Mouse (Mus musculus) limb, embryonic 14.5 days (tissue): Measurements from ENCODE around the gene Snta1. TPM values are rescaled to one million over a fixed set of nuclear protein-coding genes. Genes with fewer than 3 reads are reported as not detected.
A peak's percentile ranks its signal among the peaks of the same experiment; 100 is the strongest.

Source experiments
- ATAC-seq: fragments of 200-750 bp; cut with Nextera tagmentation; 2 replicates; pipeline ENCODE4 v1.8.0; 2017; ENCODE audit warnings: low read depth, moderate number of reproducible peaks, moderate TSS enrichment; ENCODE audit not compliant: low FRiP score
- DNase-seq: peaks from one replicate; pipeline ENCODE4 v3.0.0-alpha.2; 2015; ENCODE audit warnings: low spot score
- H3K27ac ChIP-seq: fragments of 300-500 bp; sonication (generic); replicated peaks from 2 replicates; pipeline ENCODE4 v1.5.1; 2014; ENCODE audit warnings: low read depth, mild to moderate bottlenecking, low read length, moderate library complexity, mixed read lengths
- H3K27me3 ChIP-seq: fragments of 300-500 bp; sonication (generic); 2 replicates; pipeline ENCODE4 v1.6.1; 2014; ENCODE audit warnings: low read length, mixed read lengths; ENCODE audit not compliant: control insufficient read depth, insufficient read depth
- H3K36me3 ChIP-seq: fragments of 300-500 bp; sonication (generic); 2 replicates; pipeline ENCODE4 v1.6.1; 2014; ENCODE audit warnings: mild to moderate bottlenecking, low read length, moderate library complexity, mixed read lengths; ENCODE audit not compliant: control insufficient read depth, insufficient read depth
- H3K4me1 ChIP-seq: fragments of 300-500 bp; sonication (generic); 2 replicates; pipeline ENCODE4 v1.6.1; 2014; ENCODE audit warnings: antibody characterized with exemption, low read length, mixed read lengths; ENCODE audit not compliant: control insufficient read depth, insufficient read depth
- H3K4me2 ChIP-seq: fragments of 300-500 bp; sonication (generic); replicated peaks from 2 replicates; pipeline ENCODE4 v1.6.1; 2014; ENCODE audit warnings: low read depth, mild to moderate bottlenecking, low read length, moderate library complexity; ENCODE audit not compliant: severe bottlenecking
- H3K4me3 ChIP-seq: fragments of 300-500 bp; sonication (generic); replicated peaks from 2 replicates; pipeline ENCODE4 v1.5.1; 2014; ENCODE audit warnings: low read length
- H3K9ac ChIP-seq: fragments of 300-500 bp; sonication (generic); 2 replicates; pipeline ENCODE4 v1.6.1; 2014; ENCODE audit warnings: mild to moderate bottlenecking, low read depth, low read length, moderate library complexity; ENCODE audit not compliant: severe bottlenecking
- H3K9me3 ChIP-seq: fragments of 300-500 bp; sonication (generic); 2 replicates; pipeline ENCODE4 v1.6.1; 2016; ENCODE audit warnings: low read length; ENCODE audit not compliant: control insufficient read depth
- POLR2A ChIP-seq: fragments of 200-500 bp; IDR thresholded peaks from 2 replicates; pipeline ENCODE4 v1.8.0; 2012; ENCODE audit warnings: inconsistent platforms, mild to moderate bottlenecking, moderate library complexity, borderline replicate concordance; ENCODE audit not compliant: insufficient read depth, insufficient read length; ENCODE audit errors: extremely low read depth
- WGBS: fragments of 180-500 bp; shearing (Covaris S2); extraction: QIAGEN DNeasy Blood & Tissue Kit; methylation state at CpG from one replicate; pipeline ENCODE4 v1.1.7; 2014; 5-methylcytosine and 5-hydroxymethylcytosine counted together
- polyA plus RNA-seq, 2 experiments: library from polyadenylated mRNA; depleted of rRNA in 1 of 2; stranded (reverse) in 1 of 2; unstranded in 1 of 2; fragments of >200 nt; fragmentation: Nextera tagmentation in 1 of 2; extraction: Ambion mirVana in 1 of 2; gene quantifications; 2 replicates each; pipeline versions ENCODE4 v1.2.1 to v1.2.3; 2012 to 2014

Gene Snta1
- polyA plus RNA-seq, 2 experiments = 5.2 to 11.0 TPM

- Histone ChIP-seq H3K27me3 (no peaks in the 10 kb centered on the region), H3K4me1 (no peaks in the 10 kb centered on the region), H3K9ac (no peak overlapping the region), H3K36me3 (no peaks in the 10 kb centered on the region), H3K4me3 (no peak overlapping the region), H3K27ac (0 out of 2 replicates have a peak overlapping the region, but pooled peaks have one; percentile 8), H3K9me3 (no peaks in the 10 kb centered on the region), H3K4me2 (no peak overlapping the region)
- DNase-seq (peak; percentile 44), ATAC-seq (peak; percentile 37)
- WGBS = 70% methylated on average over 11 of the region's 11 CpGs
- no peak for TF ChIP-seq POLR2A
These were observed 17.5 kb downstream of the Snta1 start for GRCm38 (mm10) chr2:154390180-154390964.

GRCm38 (mm10) chr2:154379103-154379502 lies 28.8 kb downstream of the Snta1 start:
- no peak for TF ChIP-seq POLR2A
- H3K9me3 ChIP-seq = no peaks in the 10 kb centered on the region
- no peak overlapping the region for H3K4me3 ChIP-seq
- H3K27me3 ChIP-seq = no peaks in the 10 kb centered on the region
- DNase-seq = no peak
- WGBS = 80% methylated on average over 7 of the region's 7 CpGs
- H3K27ac ChIP-seq = no peak overlapping the region
- no peaks in the 10 kb centered on the region; the same call in 1 of the 2 replicates for H3K36me3 ChIP-seq
- no peak overlapping the region for H3K9ac ChIP-seq
- H3K4me1 ChIP-seq = no peaks in the 10 kb centered on the region
- H3K4me2 ChIP-seq = no peak overlapping the region
- no peak for ATAC-seq

DNA sequence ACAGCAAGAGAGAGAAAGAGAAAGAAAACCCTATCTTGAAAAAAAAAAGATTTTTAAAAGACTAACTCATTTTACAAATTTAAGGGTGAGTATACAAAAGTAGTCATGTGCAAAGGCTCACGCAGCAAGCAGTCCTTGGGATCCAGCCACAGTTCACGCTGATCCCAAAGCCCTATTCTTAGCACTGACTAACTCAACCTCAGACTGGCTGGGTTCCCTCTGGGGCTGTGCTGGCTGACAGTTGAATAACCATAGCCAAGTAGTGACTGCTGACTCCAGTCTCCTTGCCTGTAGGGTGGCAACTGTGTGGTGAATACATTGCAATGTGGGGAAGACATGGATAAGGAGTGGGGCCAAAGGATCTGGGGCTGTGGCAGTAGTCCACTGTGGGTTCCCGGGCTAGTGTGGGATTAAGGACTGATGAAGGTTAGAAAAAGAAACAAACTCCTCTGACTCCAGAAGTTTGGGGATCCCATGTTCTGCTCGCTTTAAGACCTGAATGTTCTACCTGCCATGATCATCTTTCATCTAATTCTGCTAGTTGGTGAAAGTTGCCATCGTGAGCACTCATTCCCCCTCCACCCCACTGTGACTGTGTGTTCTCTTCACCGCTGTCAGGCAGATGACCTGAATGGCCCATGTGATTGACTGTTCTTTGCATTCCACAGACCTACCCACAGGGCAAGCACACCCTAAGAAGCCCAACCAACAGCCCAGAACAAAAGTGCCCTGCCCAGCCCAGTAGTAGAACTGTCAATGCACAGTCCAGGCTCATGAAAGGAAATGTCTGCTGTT lies 32.9 kb downstream of the Snta1 start:
- no peak overlapping the region for H3K4me3 ChIP-seq
- DNase-seq (no peak), ATAC-seq (no peak)
- H3K4me2 ChIP-seq = no peak overlapping the region
- H3K27me3 ChIP-seq = no peaks in the 10 kb centered on the region
- H3K36me3 ChIP-seq = no peaks in the 10 kb centered on the region
- no peaks in the 10 kb centered on the region for H3K4me1 ChIP-seq
- TF ChIP-seq POLR2A = no peak
- no peak overlapping the region for H3K27ac ChIP-seq
- 80% methylated on average over 6 of the region's 6 CpGs for WGBS
- no peaks in the 10 kb centered on the region for H3K9me3 ChIP-seq
- H3K9ac ChIP-seq = no peak overlapping the region

DNA sequence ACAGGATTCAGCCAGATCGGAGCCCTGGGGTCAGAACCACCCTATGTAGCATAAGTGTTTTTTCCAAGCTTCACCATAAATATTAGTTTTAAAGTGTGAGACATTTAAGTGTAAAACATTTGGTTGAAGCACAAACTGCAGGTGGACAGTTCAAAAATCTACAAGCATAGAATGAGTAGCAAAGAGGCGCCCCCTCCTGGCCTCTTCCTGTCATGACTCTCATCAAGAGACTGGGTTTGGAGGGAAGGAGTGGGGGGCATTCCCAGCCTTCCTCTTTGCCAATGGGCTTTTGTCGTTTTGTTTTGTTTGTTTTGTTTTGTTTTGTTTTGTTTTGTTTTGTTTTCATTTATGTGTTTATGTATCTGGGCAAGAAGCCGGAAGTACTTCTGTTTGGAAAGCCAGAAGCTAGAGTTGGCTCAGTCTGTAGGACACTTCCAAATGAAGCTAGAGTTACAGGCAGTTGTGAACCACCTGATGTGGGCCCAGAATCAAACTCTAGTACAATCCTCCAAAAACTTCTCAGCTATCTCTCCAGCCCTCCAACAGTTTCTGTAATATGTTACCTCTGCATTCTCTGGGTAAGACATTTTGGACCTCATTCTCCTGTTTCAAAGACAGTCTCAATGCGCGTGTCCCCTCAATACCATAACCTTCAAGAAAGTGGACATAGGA lies 33.8 kb downstream of the Snta1 start:
- 57% methylated on average over 6 of the region's 6 CpGs for WGBS
- TF ChIP-seq POLR2A = no peak
- Histone ChIP-seq H3K4me2 (no peak overlapping the region), H3K36me3 (peaks cover 5% of the 10 kb centered on the region), H3K9ac (no peak overlapping the region), H3K9me3 (no peaks in the 10 kb centered on the region), H3K4me1 (no peaks in the 10 kb centered on the region), H3K4me3 (no peak overlapping the region), H3K27me3 (no peaks in the 10 kb centered on the region), H3K27ac (no peak overlapping the region)
- ATAC-seq (no peak), DNase-seq (peak; percentile 76)
